Mouse (Mus musculus) kidney, embryonic 15.5 days (tissue): ENCODE measurements around the gene Palm2. TPM values are rescaled to one million over a fixed set of nuclear protein-coding genes. Genes with fewer than 3 reads are reported as not detected.

ENCODE experiments used
- ATAC-seq: fragments of 200-750 bp; cut with Nextera tagmentation; replicated peaks from 2 replicates; pipeline ENCODE4 v1.8.0; 2017; ENCODE audit warnings: moderate TSS enrichment; ENCODE audit not compliant: low FRiP score
- H3K27ac ChIP-seq: fragments of 300-500 bp; sonication (generic); 2 replicates; pipeline ENCODE4 v1.5.1; 2015; ENCODE audit warnings: mild to moderate bottlenecking, inconsistent platforms
- H3K27me3 ChIP-seq: fragments of 300-500 bp; sonication (generic); 2 replicates; pipeline ENCODE4 v1.6.1; 2015; ENCODE audit warnings: inconsistent platforms
- H3K36me3 ChIP-seq: fragments of 300-500 bp; sonication (generic); 2 replicates; pipeline ENCODE4 v1.6.1; 2015; ENCODE audit warnings: inconsistent platforms
- H3K4me1 ChIP-seq: fragments of 300-500 bp; sonication (generic); 2 replicates; pipeline ENCODE4 v1.6.1; 2015; ENCODE audit warnings: inconsistent platforms
- H3K4me2 ChIP-seq: fragments of 300-500 bp; sonication (generic); 2 replicates; pipeline ENCODE4 v1.6.1; 2015; ENCODE audit warnings: moderate library complexity, mild to moderate bottlenecking, inconsistent platforms
- H3K4me3 ChIP-seq: fragments of 300-500 bp; sonication (generic); replicated peaks from 2 replicates; pipeline ENCODE4 v1.5.1; 2015; ENCODE audit warnings: mild to moderate bottlenecking, inconsistent platforms
- H3K9ac ChIP-seq: fragments of 300-500 bp; sonication (generic); 2 replicates; pipeline ENCODE4 v1.6.1; 2015; ENCODE audit warnings: mild to moderate bottlenecking, inconsistent platforms
- H3K9me3 ChIP-seq: fragments of 300-500 bp; sonication (generic); replicated peaks from 2 replicates; pipeline ENCODE4 v1.6.1; 2016; ENCODE audit warnings: inconsistent platforms
- WGBS: fragments of 180-500 bp; shearing (Covaris S2); methylation state at CpG from one replicate; pipeline ENCODE4 v1.1.7; 2015; ENCODE audit warnings: mixed read lengths; 5-methylcytosine and 5-hydroxymethylcytosine counted together
- polyA plus RNA-seq: library from polyadenylated mRNA; unstranded; fragments of >200 nt; fragmentation: Nextera tagmentation; extraction: Ambion mirVana; gene quantifications from 2 replicates; pipeline ENCODE4 v1.2.1, GENCODE M21; 2015

Palm2 gene
- polyA plus RNA-seq, 1 experiment from 2014 or later = 1.9 TPM

GRCm38 (mm10) chr4:57515356-57515755 lies 81.3 kb downstream of the Palm2 start:
- WGBS = 58% methylated on average over 2 of the region's 2 CpGs

GRCm38 (mm10) chr4:57523456-57523855 lies 89.4 kb downstream of the Palm2 start:
- Histone ChIP-seq H3K27ac (no peak overlapping the region), H3K4me3 (no peak overlapping the region), H3K27me3 (peaks cover 8% of the 10 kb centered on the region), H3K4me2 (no peak overlapping the region), H3K9ac (no peak overlapping the region), H3K36me3 (no peaks in the 10 kb centered on the region), H3K4me1 (no peaks in the 10 kb centered on the region), H3K9me3 (no peaks in the 10 kb centered on the region)
- ATAC-seq = no peak
- WGBS = 97% methylated on average over 15 of the region's 15 CpGs

More at GRCm38 (mm10) chr4:57515356-57515755, 81.3 kb downstream of the Palm2 start:
- no peaks in the 10 kb centered on the region for H3K9me3 ChIP-seq
- no peak; the same call in 1 of the 2 replicates for ATAC-seq
- H3K27me3 ChIP-seq = peaks cover 23% of the 10 kb centered on the region
- no peak overlapping the region for H3K27ac ChIP-seq
- no peak overlapping the region for H3K4me2 ChIP-seq
- no peaks in the 10 kb centered on the region for H3K36me3 ChIP-seq
- no peak overlapping the region for H3K9ac ChIP-seq
- no peak overlapping the region for H3K4me3 ChIP-seq
- H3K4me1 ChIP-seq = peaks cover 11% of the 10 kb centered on the region

- H3K4me1 ChIP-seq = no peaks in the 10 kb centered on the region
- no peak overlapping the region for H3K4me3 ChIP-seq
- H3K27me3 ChIP-seq = peaks cover 7% of the 10 kb centered on the region
- no peak overlapping the region for H3K9ac ChIP-seq
- no peak overlapping the region for H3K27ac ChIP-seq
- WGBS = 65% methylated on average over 3 of the region's 3 CpGs
- no peaks in the 10 kb centered on the region for H3K36me3 ChIP-seq
- no peak for ATAC-seq
- no peaks in the 10 kb centered on the region for H3K9me3 ChIP-seq
- H3K4me2 ChIP-seq = no peak overlapping the region
These were observed 90.4 kb downstream of the Palm2 start for GRCm38 (mm10) chr4:57524461-57524860.

- Histone ChIP-seq H3K36me3 (no peaks in the 10 kb centered on the region), H3K9me3 (no peaks in the 10 kb centered on the region), H3K27ac (no peak overlapping the region), H3K4me3 (no peak overlapping the region), H3K4me2 (no peak overlapping the region), H3K4me1 (no peaks in the 10 kb centered on the region), H3K27me3 (no peaks in the 10 kb centered on the region), H3K9ac (no peak overlapping the region)
- WGBS = 82% methylated on average over 9 of the region's 9 CpGs
- no peak for ATAC-seq
These were observed 91.4 kb downstream of the Palm2 start for GRCm38 (mm10) chr4:57525221-57526011.

- no peaks in the 10 kb centered on the region for H3K36me3 ChIP-seq
- no peaks in the 10 kb centered on the region for H3K27me3 ChIP-seq
- ATAC-seq = no peak
- no peak overlapping the region for H3K27ac ChIP-seq
- no peak overlapping the region for H3K9ac ChIP-seq
- no peaks in the 10 kb centered on the region for H3K9me3 ChIP-seq
- no peaks in the 10 kb centered on the region for H3K4me1 ChIP-seq
- H3K4me3 ChIP-seq = no peak overlapping the region
- H3K4me2 ChIP-seq = no peak overlapping the region
These were observed 94.2 kb downstream of the Palm2 start for GRCm38 (mm10) chr4:57528296-57528695.

GRCm38 (mm10) chr4:57533686-57534085 lies 99.6 kb downstream of the Palm2 start:
- no peaks in the 10 kb centered on the region for H3K27me3 ChIP-seq
- ATAC-seq = no peak
- H3K9me3 ChIP-seq = no peaks in the 10 kb centered on the region
- H3K27ac ChIP-seq = no peak overlapping the region
- WGBS = 81% methylated on average over 6 of the region's 6 CpGs
- H3K4me2 ChIP-seq = no peak overlapping the region
- no peak overlapping the region for H3K9ac ChIP-seq
- H3K36me3 ChIP-seq = no peaks in the 10 kb centered on the region
- no peak overlapping the region for H3K4me3 ChIP-seq
- 0 out of 2 replicates have a peak, but pooled peaks cover 3% of the 10 kb centered on the region for H3K4me1 ChIP-seq

GRCm38 (mm10) chr4:57534232-57534631 lies 100.2 kb downstream of the Palm2 start:
- Histone ChIP-seq H3K27ac (no peak overlapping the region), H3K36me3 (no peaks in the 10 kb centered on the region), H3K4me3 (no peak overlapping the region), H3K9me3 (no peaks in the 10 kb centered on the region), H3K4me2 (no peak overlapping the region), H3K9ac (no peak overlapping the region), H3K27me3 (no peaks in the 10 kb centered on the region), H3K4me1 (0 out of 2 replicates have a peak, but pooled peaks cover 3% of the 10 kb centered on the region)
- 64% methylated on average over 6 of the region's 6 CpGs for WGBS
- no peak for ATAC-seq

GRCm38 (mm10) chr4:57535087-57535486 lies 101.0 kb downstream of the Palm2 start:
- Histone ChIP-seq H3K9me3 (no peaks in the 10 kb centered on the region), H3K4me3 (no peak overlapping the region), H3K27me3 (no peaks in the 10 kb centered on the region), H3K27ac (no peak overlapping the region), H3K4me2 (no peak overlapping the region), H3K36me3 (no peaks in the 10 kb centered on the region), H3K4me1 (0 out of 2 replicates have a peak, but pooled peaks cover 3% of the 10 kb centered on the region), H3K9ac (no peak overlapping the region)
- WGBS = 90% methylated on average over 4 of the region's 4 CpGs
- no peak for ATAC-seq

- Histone ChIP-seq H3K27me3 (no peaks in the 10 kb centered on the region), H3K36me3 (no peaks in the 10 kb centered on the region), H3K4me1 (peaks cover 4% of the 10 kb centered on the region; the same call in 1 of the 2 replicates), H3K9ac (no peak overlapping the region), H3K4me3 (no peak overlapping the region), H3K27ac (no peak overlapping the region), H3K9me3 (no peaks in the 10 kb centered on the region), H3K4me2 (no peak overlapping the region)
- WGBS = 40% methylated on average over 4 of the region's 4 CpGs
- ATAC-seq = no peak
These were observed 104.1 kb downstream of the Palm2 start for GRCm38 (mm10) chr4:57538029-57538688.

- H3K9me3 ChIP-seq = no peaks in the 10 kb centered on the region
- under 1% methylated on average over 6 of the region's 6 CpGs for WGBS
- H3K4me3 ChIP-seq = no peak overlapping the region
- peak overlapping the region; percentile 67 for H3K27ac ChIP-seq
- peak; percentile 77 for ATAC-seq
- no peaks in the 10 kb centered on the region for H3K36me3 ChIP-seq
- H3K4me2 ChIP-seq = peak overlapping the region; percentile 30
- peaks cover 17% of the 10 kb centered on the region for H3K4me1 ChIP-seq
- H3K27me3 ChIP-seq = no peaks in the 10 kb centered on the region
- H3K9ac ChIP-seq = no peak overlapping the region
These were observed 109.7 kb downstream of the Palm2 start for GRCm38 (mm10) chr4:57543692-57544256.

GRCm38 (mm10) chr4:57547785-57548184 lies 113.7 kb downstream of the Palm2 start:
- H3K4me1 ChIP-seq = peaks cover 24% of the 10 kb centered on the region
- 63% methylated on average over 7 of the region's 7 CpGs for WGBS
- H3K4me3 ChIP-seq = no peak overlapping the region
- no peaks in the 10 kb centered on the region for H3K9me3 ChIP-seq
- no peaks in the 10 kb centered on the region for H3K36me3 ChIP-seq
- no peak overlapping the region for H3K4me2 ChIP-seq
- no peak overlapping the region for H3K9ac ChIP-seq
- no peak for ATAC-seq
- no peaks in the 10 kb centered on the region for H3K27me3 ChIP-seq
- no peak overlapping the region for H3K27ac ChIP-seq

GRCm38 (mm10) chr4:57550216-57550615 lies 116.2 kb downstream of the Palm2 start:
- H3K4me2 ChIP-seq = no peak overlapping the region
- no peaks in the 10 kb centered on the region for H3K9me3 ChIP-seq
- H3K9ac ChIP-seq = no peak overlapping the region
- H3K36me3 ChIP-seq = no peaks in the 10 kb centered on the region
- no peak overlapping the region for H3K27ac ChIP-seq
- WGBS = 10% methylated on average over 1 of the region's 1 CpGs
- H3K4me1 ChIP-seq = peaks cover 11% of the 10 kb centered on the region
- no peak for ATAC-seq
- H3K4me3 ChIP-seq = no peak overlapping the region
- H3K27me3 ChIP-seq = no peaks in the 10 kb centered on the region
